Mouse (Mus musculus) adrenal gland (tissue): ENCODE measurements around the gene St14.

ENCODE experiments used
- intact Hi-C: fragments of 180-260 bp; cut with DNase I; formaldehyde crosslinking; loops from one replicate; pipeline ENCODE4 v1.15.1; 2025

Gene St14

DNA sequence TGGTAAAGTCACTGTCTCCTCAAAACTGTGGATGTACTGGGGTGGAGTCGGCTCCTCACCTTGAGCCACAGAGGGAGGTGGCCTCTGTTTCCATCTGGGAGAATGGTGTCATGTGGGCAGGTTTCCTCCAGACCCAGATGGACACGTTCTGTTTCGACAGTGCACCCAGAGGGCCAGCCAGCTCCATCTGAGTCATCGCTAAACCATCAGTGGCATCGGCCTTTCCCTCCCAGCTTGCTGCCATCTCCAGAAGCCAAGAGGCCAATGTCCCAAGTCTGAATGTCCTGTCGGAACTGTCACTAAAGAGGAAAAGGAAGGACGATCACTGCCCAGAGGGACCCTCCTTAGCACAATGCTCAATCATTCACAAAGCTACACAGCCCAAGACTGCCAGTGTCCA is 5.6 kb downstream of the St14 start:
- intact Hi-C loops = no loop called here

DNA sequence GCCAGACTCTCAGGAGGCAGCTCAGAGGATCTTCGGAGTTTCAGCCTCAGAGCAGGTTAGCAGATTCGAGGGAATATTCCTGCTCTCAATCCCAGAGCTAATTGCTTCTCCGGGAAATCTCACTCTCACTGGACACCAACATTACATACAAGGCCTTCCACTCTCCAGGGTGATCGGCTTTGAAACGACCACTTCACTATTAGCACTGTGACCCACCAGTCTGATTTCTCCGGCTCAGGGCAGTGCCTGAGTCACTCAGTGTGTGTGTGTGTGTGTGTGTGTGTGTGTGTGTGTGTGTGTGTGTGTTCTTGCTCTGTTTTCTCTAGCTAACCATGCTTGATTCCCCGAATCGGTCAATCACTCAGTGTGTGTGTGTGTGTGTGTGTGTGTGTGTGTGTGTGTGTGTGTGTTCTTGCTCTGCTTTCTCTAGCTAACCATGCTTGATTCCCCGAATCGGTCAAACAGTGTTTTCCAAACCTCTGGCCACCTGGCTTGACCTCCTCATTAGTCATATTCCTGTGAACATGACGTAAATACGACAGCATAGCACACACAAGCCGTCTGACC is 9.1 kb downstream of the St14 start:
- intact Hi-C loops = no loop called here

DNA sequence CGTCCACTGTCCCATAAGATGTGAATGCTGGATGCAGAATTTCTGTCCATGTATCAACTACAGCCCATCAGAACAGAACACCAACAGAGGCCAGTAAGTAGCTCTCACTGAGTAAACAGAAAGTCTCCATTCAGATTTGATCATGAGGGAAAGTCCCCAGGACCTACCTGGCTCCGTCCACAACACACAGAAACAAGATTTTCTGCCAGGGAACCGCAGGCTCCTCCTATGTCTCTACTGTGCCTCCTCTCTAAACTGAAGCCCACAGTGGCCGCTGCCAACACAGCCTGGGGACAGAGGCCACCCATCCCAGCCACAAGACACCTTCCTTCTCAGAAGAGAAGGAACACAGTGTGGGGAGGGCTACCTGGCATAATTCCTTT is 11.1 kb downstream of the St14 start:
- intact Hi-C loops = no loop called here

GRCm38 (mm10) chr9:31119882-31120532 is 11.6 kb downstream of the St14 start:
- intact Hi-C loops = no loop called here

- intact Hi-C loops = no loop called here
Observed at GRCm38 (mm10) chr9:31119405-31119804, 12.2 kb downstream of the St14 start.

DNA sequence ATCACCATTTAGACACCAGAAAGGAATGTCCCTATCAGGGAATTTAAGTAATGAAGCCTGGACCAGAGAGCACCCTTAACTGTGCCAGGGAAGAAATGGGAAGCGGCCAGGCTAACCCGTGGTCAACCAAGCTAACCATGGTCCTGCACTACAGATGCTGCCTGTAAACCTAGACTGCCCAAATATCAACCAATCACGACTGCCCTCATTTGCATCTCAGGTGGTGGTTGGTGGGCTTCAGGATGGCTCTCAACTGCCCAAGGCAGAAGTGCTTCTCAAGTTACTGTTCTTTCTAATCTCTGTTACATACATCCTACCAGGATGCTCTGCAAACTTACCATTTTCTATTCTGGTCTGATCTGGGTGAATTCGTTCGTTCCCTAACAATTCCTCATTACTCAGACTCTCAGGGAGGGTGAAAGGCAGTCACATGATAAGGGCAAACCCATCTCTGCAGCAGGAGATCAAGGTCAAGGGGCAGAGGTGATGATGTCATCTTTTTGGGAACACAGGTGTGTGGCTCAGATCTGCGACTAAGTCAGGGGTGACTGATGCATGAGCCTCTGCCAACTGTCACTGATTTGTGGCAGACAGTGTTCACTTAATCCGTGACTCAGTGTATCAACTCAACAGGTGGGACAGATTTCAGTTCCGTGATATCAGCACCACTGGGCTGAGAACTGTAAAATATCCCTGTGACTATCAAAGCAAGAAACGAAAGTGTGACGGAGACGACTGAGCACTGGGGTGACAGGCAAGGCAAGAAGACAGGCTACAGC is 12.9 kb downstream of the St14 start:
- intact Hi-C loops = no loop called here

DNA sequence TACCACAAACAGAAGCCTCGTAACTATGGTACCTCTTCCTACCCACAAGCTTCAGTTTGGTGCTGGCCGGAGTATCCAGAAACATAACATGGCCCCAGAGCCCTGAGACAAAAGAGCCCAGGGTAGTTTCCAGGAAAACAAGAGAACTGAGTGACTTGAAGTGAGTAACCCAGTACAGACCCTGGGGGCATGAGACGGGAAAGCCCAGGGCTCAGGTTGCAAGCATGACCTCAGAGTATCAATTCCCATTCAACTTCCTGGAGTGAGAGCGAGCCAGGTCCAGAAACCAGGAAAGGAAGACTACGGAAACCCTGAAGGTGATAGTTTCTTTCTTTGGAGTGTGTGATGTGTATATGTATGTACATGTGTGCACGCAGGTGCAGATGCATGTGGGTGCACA is 14.2 kb downstream of the St14 start:
- intact Hi-C loops = no loop called here

GRCm38 (mm10) chr9:31117088-31117487 is 14.6 kb downstream of the St14 start:
- intact Hi-C loops = no loop called here

GRCm38 (mm10) chr9:31115586-31115985 is 16.1 kb downstream of the St14 start:
- intact Hi-C loops = no loop called here

GRCm38 (mm10) chr9:31108464-31108863 is 23.2 kb downstream of the St14 start:
- intact Hi-C loops = no loop called here

DNA sequence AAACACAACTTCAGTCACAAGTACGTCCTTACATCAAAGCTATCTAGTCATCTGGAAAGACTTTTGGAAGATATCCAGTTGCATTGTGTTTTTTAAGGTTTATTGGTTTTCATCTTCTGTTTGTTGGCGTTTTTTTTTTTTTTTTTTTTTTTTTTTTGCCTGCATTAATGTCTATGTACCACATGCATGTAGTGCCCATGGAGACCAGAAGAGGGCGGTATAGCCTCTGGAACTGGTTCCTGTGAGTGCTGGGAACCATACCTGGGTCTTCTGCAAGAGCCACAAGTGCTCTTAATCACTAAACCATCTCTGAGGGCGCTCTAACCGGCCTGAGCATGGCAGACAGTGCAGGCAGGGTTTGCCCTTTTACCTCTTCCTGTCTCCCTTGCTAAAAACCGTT is 33.5 kb downstream of the St14 start:
- intact Hi-C loops = no loop called here

DNA sequence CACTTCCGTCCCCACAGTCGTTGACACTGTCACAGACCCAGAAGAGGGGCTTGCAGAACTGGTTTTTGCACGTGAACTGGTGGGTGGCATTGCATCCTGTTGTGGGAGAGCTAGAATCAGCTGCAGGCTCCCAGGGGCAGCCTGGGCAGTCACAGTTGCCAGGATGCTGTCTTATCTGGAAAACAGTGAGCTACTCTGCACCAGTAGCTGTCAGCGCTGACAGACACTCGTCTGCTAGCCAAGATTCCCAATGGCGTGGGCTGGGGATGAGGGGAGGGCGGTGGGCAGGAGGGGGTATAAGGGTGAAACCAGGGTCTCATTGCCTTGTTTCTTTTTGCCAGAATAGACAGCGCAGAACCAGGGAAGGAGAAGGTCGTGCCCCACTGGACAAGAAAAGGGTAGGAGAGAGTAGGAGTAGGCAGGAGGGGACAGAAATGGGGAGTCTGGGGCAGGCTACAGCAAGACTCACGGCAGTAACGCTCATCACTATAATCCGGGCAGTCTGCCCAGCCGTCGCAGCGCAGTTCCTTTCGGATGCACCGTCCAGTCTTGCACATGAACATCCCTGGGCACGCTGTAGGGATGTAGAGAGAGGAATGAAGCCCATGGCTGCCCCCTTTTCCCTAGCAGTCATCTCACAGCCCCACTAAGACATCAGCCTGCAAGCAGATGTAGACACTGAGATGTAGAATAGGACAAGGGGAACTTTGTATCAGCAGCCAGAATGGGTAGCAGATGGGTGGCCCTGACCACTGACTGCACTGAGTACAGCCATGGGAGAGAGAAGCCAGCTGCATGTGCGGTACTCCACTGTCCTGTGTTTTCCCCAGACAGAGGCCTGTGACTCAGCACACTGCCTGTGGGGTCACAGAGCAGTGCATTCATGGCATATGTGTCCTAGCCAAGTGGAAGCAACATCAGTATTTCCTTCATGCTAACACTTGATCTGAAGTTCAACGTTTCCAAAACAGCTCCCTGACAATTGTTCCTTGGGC is 34.3 kb downstream of the St14 start:
- intact Hi-C loops = no loop called here

GRCm38 (mm10) chr9:31092833-31093195 is 38.8 kb downstream of the St14 start:
- intact Hi-C loops = no loop called here

DNA sequence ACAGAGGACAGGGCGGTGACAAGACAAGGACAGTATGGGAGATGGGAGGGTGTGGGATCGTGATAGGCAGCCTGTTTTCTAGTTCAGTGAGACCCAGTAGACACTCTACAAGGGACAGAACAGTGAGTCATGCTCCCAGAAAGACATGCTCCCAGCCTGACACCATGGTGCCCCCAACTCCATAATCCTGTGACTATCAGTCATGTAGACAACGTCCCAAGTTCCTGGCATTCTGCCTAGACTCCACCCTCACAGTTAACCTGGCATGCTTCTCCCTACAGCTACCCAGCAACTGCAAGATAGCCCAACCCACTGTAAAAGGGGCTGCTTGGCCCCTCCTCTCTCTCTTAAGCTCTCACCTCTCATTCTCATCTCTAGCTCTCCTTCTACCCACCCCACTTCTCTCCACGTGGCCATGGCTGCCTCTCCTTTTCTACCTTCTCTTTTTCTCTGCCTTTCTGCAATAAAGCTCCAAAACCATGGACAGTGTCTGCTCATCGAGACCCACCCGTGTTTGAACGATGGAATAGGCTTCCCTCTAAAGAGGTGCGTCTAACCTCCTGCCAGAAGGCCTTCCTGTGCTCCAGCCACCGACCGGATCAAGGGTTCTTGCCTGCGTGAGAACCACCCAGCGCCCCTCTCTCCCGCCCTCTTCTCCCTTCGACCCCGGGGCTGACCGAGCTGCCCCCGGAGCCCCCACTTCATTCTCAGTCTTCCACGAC is 39.4 kb downstream of the St14 start:
- intact Hi-C loops = no loop called here

DNA sequence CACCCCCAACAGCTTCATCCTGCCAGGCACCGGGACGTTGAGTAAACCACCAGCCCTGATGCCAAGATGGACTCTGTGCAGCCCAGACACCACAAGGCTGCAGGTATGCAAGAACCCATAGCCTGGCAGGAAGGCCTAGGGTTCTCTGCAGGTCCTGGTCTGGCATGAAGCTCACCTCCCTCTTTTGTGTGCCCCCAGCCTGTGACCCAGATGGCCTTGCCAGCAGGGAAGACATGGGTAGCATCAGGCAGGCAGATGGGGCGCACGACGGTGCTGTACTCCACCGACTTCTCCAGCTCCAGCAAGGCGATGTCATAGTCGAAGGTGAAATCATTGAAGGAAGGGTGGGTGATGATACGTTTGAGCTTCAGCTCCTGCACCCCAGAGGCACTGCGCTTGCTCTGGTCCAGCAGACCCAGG is 40.5 kb downstream of the St14 start:
- intact Hi-C loops = no loop called here

DNA sequence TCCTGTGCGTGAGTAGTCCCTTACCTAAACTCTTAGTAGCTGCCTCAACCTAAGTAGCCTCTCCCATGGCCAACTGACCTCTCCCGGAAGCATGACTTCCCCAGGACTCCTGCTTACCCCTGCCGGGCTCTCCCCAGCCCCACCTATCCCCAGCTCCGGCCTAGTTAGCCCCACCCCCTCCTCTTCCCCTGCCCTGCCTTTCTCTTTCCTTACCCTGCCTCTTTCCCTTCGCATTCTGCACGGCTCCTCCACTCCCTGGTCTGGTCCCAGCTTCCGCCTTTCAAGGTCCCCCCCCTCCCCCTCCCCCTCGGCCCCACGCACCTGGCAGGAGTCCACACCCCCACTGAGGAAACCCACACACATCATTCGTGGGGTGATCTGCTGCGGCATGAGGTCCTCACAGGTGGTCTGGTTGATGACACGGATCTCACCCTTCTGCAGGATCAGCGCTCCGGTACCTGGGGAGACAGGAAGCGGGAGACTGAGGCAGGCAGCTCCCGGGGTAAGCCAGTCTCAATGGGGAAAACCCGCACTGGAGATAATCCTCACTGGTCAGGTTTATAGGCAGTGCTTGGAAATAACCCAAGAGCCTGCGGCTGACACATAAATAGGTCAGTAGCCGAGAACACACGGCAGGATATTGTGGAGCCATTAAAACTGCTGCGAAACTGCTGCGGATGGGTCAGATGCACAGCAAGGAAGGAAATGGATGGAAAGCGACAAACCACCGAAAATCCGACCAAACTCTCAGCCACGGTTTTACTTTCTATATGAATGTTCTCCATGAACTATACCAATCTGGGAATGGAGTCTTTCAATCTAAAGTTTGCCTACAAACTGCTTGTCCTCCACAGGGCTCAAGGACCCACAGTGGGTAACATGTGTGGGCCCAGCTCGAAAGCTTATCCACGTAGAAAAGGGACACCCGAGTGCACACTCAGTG is 41.3 kb downstream of the St14 start:
- intact Hi-C loops = no loop called here

GRCm38 (mm10) chr9:31089541-31089940 is 42.1 kb downstream of the St14 start:
- intact Hi-C loops = loop anchor here (10.0 kb wide), 1 partner anchor 255 kb away; no protein-coding TSS in a partner anchor

DNA sequence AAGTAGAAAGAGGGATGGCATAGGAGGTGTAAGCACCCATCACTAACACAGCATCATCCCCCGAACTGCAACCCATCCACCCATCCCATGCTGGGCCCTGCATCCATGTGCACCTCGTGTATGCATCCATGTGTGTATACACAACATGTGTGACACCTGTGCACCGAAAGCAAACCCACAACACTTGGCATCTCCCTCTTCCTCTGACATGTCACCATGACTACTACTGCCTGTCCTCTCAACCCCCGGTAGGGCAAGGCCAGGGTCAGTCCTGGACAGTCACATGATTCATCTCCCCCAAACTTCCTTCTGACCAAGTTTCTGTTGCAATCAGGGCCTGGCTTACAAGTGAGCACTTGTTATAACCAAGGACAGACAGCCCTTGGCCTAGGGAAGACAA is 42.8 kb downstream of the St14 start:
- intact Hi-C loops = loop anchor here (10.0 kb wide), 1 partner anchor 256 kb away; no protein-coding TSS in a partner anchor

- intact Hi-C loops = loop anchor here (10.0 kb wide), 1 partner anchor 257 kb away; no protein-coding TSS in a partner anchor
Observed at GRCm38 (mm10) chr9:31088116-31088515, 43.5 kb downstream of the St14 start.
